ENCODE assay signal across 8 mouse cellular contexts in the genomic region with DNA sequence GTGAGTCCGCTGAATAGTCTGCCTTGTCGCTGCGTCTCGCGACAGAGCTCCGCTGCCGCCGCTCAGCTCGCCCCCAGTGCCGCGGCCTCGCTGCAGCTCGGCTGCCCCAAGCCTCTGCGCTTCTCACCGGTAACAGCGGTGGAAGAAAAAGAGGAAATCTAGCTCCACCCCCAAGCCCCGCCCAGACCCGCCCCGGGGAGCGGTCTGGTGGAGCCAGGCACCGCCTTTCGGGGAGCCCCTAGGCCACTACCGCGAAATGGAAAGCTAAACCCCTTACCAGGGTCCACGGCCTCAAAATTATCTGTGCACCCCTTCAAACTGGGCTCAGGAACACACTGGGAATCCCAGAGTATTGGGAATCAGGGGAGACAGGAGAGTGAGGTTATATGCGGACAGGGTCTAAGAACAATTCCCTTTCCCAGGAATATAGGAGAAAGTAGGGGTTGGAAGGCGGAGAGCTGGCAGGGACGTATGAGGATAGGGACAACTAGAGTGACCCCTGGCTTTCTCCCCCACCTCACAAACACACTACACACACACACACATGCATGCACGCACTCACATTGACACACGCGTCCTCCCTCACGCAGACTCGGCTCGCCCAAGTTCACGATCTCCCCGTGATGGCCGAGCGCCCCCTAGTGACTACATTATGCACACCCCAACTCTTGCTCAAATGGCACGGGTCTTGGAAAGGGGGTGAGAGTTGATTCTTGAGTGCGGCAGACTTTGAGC. TPM values are rescaled to one million over a fixed set of nuclear protein-coding genes. Genes with fewer than 3 reads are reported as not detected.
A peak's percentile ranks its signal among the peaks of the same experiment; 100 is the strongest.
DNase-seq lines count a peak whose midpoint lies in the region; ATAC-seq lines count a peak whose summit lies in the region.

Gene Vegfa, minus strand, starts transcription at position 113 of the 735 bp plus-strand sequence.

- H3K27me3 ChIP-seq in megakaryocyte, embryonic 14.5 days (replicated peaks): no peaks in the 10 kb centered on the region

- H3K9me3 ChIP-seq in megakaryocyte, embryonic 14.5 days: no peaks in the 10 kb centered on the region

- peak within 1 kb of the TSS; percentile 98 for H3K4me3 ChIP-seq in megakaryocyte, embryonic 14.5 days (replicated peaks)

- ATAC-seq in common myeloid progenitor, adult 5-6 weeks (replicated peaks; ENCODE audit: low read depth, poor library complexity, severe bottlenecking): peak; percentile 72

- peaks cover 74% of the 10 kb centered on the region for H3K4me1 ChIP-seq in megakaryocyte, embryonic 14.5 days

- peaks cover 24% of the 10 kb centered on the region for H3K36me3 ChIP-seq in megakaryocyte, embryonic 14.5 days (replicated peaks; ENCODE audit: low read length)

- DNase-seq in ZHBTc4 (ENCODE audit: low read depth, low spot score): peak; percentile 93
- peak; percentile 85 to 89 for DNase-seq in gastrocnemius, adult 8-10 months (ENCODE audit: low spot score in 2 of 2)
- DNase-seq in hindlimb bud, embryonic 11.5 days (ENCODE audit: extremely low spot score, low read depth, low spot score): peak; percentile 79
- DNase-seq in left cerebral cortex, adult 8-10 months (ENCODE audit: low spot score in 2 of 2): peak; percentile 74 to 82
- peak; percentile 91 to 95 for DNase-seq in right cerebral cortex, postnatal 10 days (ENCODE audit: low spot score in 2 of 2)
- DNase-seq in urinary bladder, postnatal 25 days (ENCODE audit: low spot score): peak; percentile 93

RNA-seq across cellular contexts. Expression of gene Vegfa, which starts in this region (rescaled TPM):
- 13.2 and 17.9 TPM in 2 replicates for total RNA-seq in common myeloid progenitor, adult 5-6 weeks (2017)
- total RNA-seq in gastrocnemius, adult 8-10 months (2022): 100 to 1,000 TPM in 3 of 4 experiments, 10 to 100 TPM in 1; 88.9 to 165 (median 110) TPM
- 10 to 100 TPM; 77.1 to 81.3 (median 79.9) TPM for total RNA-seq in left cerebral cortex, adult 8-10 months (2022)
- 48.1 and 103 TPM in 2 replicates for polyA plus RNA-seq in megakaryocyte, embryonic 14.5 days (2012; ENCODE audit: insufficient read depth, low replicate concordance)

Comparison
In these comparisons a context has a peak if more than half of its experiments do, and no peak if none do; other contexts are left out.
1. Peak in every context shown above with its lines: DNase-seq, ATAC-seq and H3K4me3 ChIP-seq.